ENCODE assay signal across 1 mouse cellular context in genomic region chr13:104816270-104816634, GRCm38 (mm10).
TF ChIP-seq lines count a peak whose summit lies in the region.

No protein-coding gene starts in this region.

TF ChIP-seq in MEL, 35 proteins besides CTCF, POLR2A, EP300 and RAD21 (continued from another document):
- peak; percentile 63 for TF ChIP-seq USF1 (IDR thresholded peaks at IDR 0.05; ENCODE audit: low read depth, low read length)
